Mouse (Mus musculus): ENCODE measurements around the gene Dock8. TPM values are rescaled to one million over a fixed set of nuclear protein-coding genes. Genes with fewer than 3 reads are reported as not detected.

Gene Dock8
- polyA plus RNA-seq, 1 experiment from 2014 or later, result 1.1 TPM

GRCm38 (mm10) chr19:25251610-25252140, 252.3 kb downstream of the Dock8 start:
- Histone ChIP-seq H3K4me3 (no peak overlapping the region), H3K9me3 (no peaks in the 10 kb centered on the region), H3K36me3 (no peaks in the 10 kb centered on the region), H3K27ac (replicated peaks) (no peak overlapping the region), H3K9ac (replicated peaks) (no peak overlapping the region), H3K4me2 (replicated peaks) (no peak overlapping the region), H3K27me3 (no peaks in the 10 kb centered on the region), H3K4me1 (no peaks in the 10 kb centered on the region)
- no peak for ATAC-seq (replicated peaks)
- WGBS, result 81% methylated on average over 3 of the region's 3 CpGs

Other genes with a start within 250 kb of the Dock8 start
- gene Pgm5, start 137.7 kb upstream of the Dock8 start, polyA plus RNA-seq (2015; fragmentation: Nextera tagmentation; extraction: Ambion mirVana), result 0.20 and 0.32 TPM in 2 replicates
- gene Gm10053, start 123.8 kb upstream of the Dock8 start, polyA plus RNA-seq (2015; fragmentation: Nextera tagmentation; extraction: Ambion mirVana), result 212 and 213 TPM in 2 replicates
- not detected in 2 replicates for gene Foxd4, start 98.3 kb upstream of the Dock8 start, polyA plus RNA-seq (2015; fragmentation: Nextera tagmentation; extraction: Ambion mirVana)
- gene Cbwd1, start 37.9 kb upstream of the Dock8 start, polyA plus RNA-seq (2015; fragmentation: Nextera tagmentation; extraction: Ambion mirVana), result 16.0 and 18.5 TPM in 2 replicates
- gene Kank1, start 237.4 kb downstream of the Dock8 start, polyA plus RNA-seq (2015; fragmentation: Nextera tagmentation; extraction: Ambion mirVana), result 3.3 and 3.9 TPM in 2 replicates

Data from forebrain, embryonic 15.5 days (tissue).